Mouse (Mus musculus): ENCODE data around the gene Ccdc74a.
A peak's percentile ranks its signal among the peaks of the same experiment; 100 is the strongest.
"Not testable (repeated sequence)": the region's sequence is repeated elsewhere in the genome, so short reads cannot be mapped to it uniquely, and the experiment has no call there.

Ccdc74a gene

DNA sequence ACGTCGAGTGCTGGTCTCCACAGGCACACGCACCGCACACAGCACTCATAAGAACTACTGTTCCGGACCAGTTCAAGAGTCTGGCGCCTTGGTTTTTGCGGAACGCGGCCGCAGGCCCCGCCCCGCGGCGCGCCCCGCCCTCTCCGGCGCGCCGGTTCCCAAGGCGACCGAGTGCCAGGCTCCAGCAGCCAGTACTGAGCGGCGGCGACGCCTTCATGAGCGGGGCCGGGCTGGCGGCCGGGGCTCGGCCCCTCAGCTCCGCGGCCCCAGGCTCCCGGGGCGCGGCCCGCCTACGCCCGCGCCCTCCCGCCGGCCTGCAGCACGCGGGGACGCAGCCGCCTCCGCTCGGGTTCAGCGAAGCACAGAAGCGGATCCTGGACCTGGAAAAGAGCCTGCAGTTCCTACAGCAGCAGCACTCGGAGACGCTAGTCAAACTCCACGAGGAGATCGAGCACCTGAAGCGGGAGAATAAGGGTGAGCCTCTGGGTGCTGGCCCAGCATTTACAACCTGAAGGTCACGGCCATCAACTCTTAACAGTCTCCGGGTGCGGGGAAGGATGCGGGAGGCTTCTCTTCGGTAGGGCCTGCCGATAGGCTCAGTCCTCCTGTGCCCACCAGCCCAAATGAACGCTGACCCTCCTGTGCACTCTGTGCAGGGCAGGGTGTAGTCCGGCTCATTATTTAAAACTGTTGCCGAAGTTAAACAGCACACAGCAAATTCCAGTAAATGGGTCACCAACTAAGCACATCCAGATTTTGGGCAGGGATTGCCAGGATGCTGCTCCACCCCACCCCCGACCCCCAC is at the start of gene Ccdc74a:
TSS of gene Ccdc74a (plus strand) at position 161 of the 805 bp plus-strand sequence.
- peak; percentile 72 to 80 for DNase-seq (ENCODE audit: low spot score in 2 of 2)

- DNase-seq (ENCODE audit: low spot score in 2 of 2), result no peak
Observed at GRCm38 (mm10) chr16:17600944-17601562, 45.2 kb upstream of the Ccdc74a start.

DNA sequence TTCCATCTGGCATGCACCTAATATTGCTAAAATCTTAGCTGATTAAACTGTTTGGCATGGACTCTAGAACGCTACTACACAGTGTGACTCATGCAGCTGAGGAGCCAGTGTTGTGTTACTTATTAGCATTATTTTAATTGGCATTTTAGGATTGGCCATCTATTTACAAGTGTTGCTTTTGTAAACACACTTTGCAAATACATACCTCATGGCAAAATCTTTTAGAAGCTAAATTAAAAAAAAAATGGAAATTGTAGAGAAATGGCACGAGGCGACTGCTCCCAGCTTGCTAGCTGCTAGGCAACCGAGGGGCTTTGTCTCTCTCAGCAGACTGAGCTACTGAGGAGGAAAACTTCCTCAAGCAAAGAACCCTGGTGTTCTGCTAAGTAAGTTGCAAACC is 41.3 kb upstream of the Ccdc74a start:
- DNase-seq (ENCODE audit: low spot score in 2 of 2), result no peak

DNA sequence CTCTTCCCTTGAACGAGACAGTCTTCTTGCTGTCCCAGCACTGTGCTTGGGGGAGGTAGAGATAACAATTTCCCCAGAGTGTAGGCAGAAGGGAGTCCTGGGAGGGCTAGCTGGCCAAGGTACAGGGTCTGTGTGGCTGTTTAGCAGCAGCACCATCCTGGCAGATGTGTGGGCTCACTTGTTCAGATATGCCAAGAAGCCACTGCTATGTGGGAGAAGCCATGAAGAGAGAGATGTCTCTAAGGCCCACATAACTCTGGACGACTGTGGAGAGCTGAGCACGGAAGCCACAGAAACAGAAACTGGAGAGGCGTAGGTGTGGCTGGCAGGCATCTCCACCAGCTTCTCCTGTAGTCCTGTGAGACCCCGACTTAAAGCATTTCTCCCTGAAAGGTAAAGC is 40.6 kb upstream of the Ccdc74a start:
- peak in 1 of 2 experiments; percentile 10 for DNase-seq (ENCODE audit: low spot score in 2 of 2)

DNA sequence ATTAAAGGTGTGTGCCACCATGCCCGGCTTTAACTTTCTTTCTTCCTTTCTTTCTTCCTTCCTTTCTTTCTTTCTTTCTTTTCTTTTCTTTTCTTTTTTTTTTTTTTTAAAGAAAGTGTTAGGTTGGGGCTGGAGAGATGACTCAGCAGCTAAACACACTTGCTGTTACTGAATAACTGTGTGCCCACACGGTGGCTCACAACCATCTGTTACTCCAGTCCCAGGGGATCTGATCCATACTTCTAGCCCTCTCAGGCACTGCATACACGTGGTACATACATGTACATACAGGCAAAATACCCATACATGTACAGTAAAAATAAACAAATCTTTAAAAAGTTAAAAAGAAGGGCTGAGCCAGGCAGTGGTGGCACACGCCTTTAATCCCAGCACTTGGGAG is 34.9 kb upstream of the Ccdc74a start:
- DNase-seq (ENCODE audit: low spot score in 2 of 2), result peak; percentile 50 to 58

DNA sequence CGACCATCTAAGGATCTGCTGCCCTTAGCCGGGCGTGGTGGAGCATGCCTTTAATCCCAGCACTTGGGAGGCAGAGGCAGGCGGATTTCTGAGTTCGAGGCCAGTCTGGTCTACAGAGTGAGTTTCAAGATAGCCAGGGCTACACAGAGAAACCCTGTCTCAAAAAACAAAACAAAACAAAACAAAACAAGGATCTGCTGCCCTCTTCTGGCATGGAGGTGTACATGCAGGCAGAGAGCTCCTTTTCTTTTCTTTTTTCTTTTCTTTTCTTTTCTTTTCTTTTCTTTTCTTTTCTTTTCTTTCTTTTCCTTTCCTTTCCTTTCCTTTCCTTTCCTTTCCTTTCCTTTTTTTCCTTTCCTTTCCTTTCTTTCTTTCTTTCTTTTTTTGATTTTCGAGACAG is 31.5 kb upstream of the Ccdc74a start:
- not testable (repeated sequence) for DNase-seq (ENCODE audit: low spot score in 2 of 2)

DNA sequence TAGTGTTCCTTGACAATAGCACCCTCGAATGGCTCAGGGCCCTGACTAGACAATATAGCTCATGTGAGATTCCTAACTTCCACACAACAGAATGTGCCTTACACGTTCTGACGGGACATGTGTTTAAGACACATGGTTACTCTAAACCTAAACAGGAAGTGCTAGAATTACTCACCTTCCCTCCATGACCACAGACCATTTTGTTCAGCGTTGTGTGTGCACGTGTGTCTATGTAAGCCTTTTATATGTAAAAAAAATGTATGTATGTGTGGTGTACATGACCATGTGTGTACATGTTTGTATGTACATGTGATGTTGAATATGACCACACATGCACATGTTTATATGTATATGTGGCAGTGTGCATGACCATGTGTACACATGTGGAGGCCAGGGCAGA is 30.1 kb upstream of the Ccdc74a start:
- no peak for DNase-seq (ENCODE audit: low spot score in 2 of 2)

DNA sequence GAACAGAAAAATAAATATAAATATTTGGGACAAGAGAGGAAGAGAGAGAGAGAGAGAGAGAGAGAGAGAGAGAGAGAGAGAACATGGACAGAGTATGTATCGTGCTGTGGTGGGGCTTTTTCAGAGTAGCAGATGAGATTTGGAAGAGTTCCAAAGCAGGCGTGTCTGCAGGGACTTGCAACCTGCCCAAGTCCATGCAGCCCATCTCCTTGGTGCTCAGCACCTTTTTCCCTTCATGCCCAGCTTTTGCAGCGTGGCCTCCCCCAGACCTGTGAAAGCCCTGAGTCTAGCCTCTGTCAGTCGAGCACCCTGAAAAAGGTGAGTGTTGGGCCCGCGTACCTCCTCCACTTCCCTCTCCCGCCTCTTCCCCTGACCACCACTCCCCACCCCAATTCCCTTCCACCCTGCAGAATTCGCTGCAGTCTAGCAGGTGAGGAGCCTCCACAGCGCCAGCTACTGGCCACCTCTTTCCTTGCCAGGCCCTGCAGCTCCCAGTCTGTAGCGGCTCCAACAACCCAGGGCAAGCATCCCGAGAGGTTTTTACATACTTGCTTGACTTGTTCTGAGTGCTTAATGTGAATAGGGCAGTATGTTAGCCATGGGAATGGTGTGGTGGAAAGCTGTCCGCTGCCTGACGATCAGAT is 28.2 kb upstream of the Ccdc74a start:
- DNase-seq (ENCODE audit: low spot score in 2 of 2), result peak; percentile 63 to 68

GRCm38 (mm10) chr16:17619198-17620105 is 26.8 kb upstream of the Ccdc74a start, which contains the start of gene Smpd4:
Gene Smpd4, plus strand, starts transcription at chr16:17619354.
- DNase-seq (ENCODE audit: low spot score in 2 of 2), result peak; percentile 91 to 94

- DNase-seq (ENCODE audit: low spot score in 2 of 2), result no peak
Observed at GRCm38 (mm10) chr16:17621936-17622335, 24.3 kb upstream of the Ccdc74a start.

- DNase-seq (ENCODE audit: low spot score in 2 of 2), result no peak
Observed at GRCm38 (mm10) chr16:17625488-17626268, 20.6 kb upstream of the Ccdc74a start.

DNA sequence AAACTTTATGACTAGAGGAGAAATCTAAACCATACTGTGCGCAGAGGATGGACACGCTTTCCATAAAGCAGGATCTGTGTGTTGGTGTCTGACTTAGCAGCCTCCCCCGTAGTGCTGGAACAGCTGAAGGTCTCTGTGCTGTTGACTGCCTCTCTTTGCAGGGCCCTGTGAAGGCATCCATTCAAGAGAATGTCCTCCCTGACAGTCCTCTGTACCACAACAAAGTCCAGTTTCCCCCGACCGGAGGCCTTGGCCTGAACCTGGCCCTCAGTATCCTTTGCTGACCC is 20.1 kb upstream of the Ccdc74a start:
- DNase-seq (ENCODE audit: low spot score in 2 of 2), result no peak

GRCm38 (mm10) chr16:17632580-17632979 is 13.7 kb upstream of the Ccdc74a start:
- no peak for DNase-seq (ENCODE audit: low spot score in 2 of 2)

GRCm38 (mm10) chr16:17633481-17634181 is 12.6 kb upstream of the Ccdc74a start:
- no peak for DNase-seq (ENCODE audit: low spot score in 2 of 2)

GRCm38 (mm10) chr16:17636904-17637303 is 9.4 kb upstream of the Ccdc74a start:
- no peak for DNase-seq (ENCODE audit: low spot score in 2 of 2)

- DNase-seq (ENCODE audit: low spot score in 2 of 2), result no peak
Observed at GRCm38 (mm10) chr16:17637610-17638009, 8.7 kb upstream of the Ccdc74a start.

DNA sequence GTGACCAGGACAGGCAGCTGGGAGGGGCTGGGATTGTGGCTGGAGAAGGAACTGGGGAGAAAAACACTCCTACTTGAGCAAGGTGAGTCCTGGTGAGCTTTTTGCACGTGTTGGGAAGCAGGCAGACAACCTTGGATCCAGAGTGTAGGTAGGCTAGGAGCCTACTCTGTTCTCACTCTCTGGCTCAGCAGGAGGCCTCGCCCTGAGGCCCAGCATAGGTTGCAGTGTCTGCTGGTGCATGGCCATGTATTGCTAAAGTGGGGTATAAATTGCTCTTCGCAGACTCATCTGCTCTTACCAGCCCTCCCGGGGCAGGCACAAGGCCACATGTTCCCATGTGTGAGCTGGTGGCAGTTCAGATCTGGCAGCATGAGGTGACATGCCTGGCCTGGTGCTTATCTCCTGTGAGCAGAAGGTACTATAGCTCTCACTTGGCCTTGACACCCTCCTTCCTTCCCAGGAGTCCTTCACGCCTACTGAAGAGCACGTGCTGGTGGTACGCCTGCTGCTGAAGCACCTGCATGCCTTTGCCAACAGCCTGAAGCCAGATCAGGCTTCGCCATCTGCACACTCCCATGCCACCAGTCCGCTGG is 8.1 kb upstream of the Ccdc74a start:
- no peak for DNase-seq (ENCODE audit: low spot score in 2 of 2)

DNA sequence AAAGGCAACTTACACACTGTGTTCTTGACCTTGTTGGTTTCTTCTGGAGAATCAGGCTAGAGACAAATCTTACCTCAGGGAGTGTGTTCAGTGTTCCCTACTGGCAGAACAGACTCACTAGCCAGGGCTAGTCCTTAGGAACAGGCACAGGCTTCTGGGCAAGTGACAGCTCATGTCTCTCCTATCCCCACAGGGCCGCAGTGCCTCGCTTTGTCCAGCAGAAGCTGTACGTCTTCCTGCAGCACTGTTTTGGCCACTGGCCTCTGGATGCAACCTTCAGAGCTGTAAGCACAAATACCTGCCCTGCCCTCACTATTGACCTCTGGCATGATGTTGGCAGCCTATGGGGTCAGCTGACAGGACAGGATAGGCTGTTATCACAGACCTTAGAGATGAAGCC is 7.2 kb upstream of the Ccdc74a start:
- no peak for DNase-seq (ENCODE audit: low spot score in 2 of 2)

GRCm38 (mm10) chr16:17639951-17640350 is 6.3 kb upstream of the Ccdc74a start:
- DNase-seq (ENCODE audit: low spot score in 2 of 2), result no peak

- no peak for DNase-seq (ENCODE audit: low spot score in 2 of 2)
Observed at GRCm38 (mm10) chr16:17640706-17641105, 5.6 kb upstream of the Ccdc74a start.
